16 mouse cellular contexts compared by ENCODE assay signal in genomic region chr11:46299901-46300300, GRCm38 (mm10).
"Had no signal": no experiment of that assay in that cellular context is flagged by ENCODE, and none has a peak within 500 bp of the region (broad histone marks: within the 10 kb centered on the region; RNA-seq: fewer than 3 reads in every experiment).

No protein-coding gene starts in this region.

- H3K27me3 ChIP-seq: intestine, embryonic 15.5 days; liver, embryonic 15.5 days had no signal

- H3K27ac ChIP-seq: limb, embryonic 10.5 days; liver, embryonic 15.5 days; stomach, postnatal 0 days had no signal

- H3K9ac ChIP-seq: intestine, embryonic 15.5 days; liver, embryonic 15.5 days had no signal

- H3K36me3 ChIP-seq: intestine, embryonic 15.5 days; limb, embryonic 10.5 days; liver, embryonic 15.5 days had no signal

- ATAC-seq: intestine, embryonic 15.5 days; lung, postnatal 0 days; midbrain, embryonic 16.5 days had no signal

- H3K4me3 ChIP-seq: intestine, embryonic 15.5 days; limb, embryonic 10.5 days; liver, embryonic 15.5 days; myocyte had no signal

- H3K9me3 ChIP-seq: intestine, embryonic 15.5 days; limb, embryonic 10.5 days; liver, embryonic 15.5 days had no signal

- DNase-seq: kidney, adult 8-10 months; kidney, postnatal 25 days; layer of hippocampus, adult 9-11 months; lung, adult 2 months; lung, postnatal 36 days; right cerebral cortex, postnatal 25 days; thymus, postnatal 14 days had no signal

- H3K4me2 ChIP-seq: intestine, embryonic 15.5 days; liver, embryonic 11.5 days; liver, embryonic 15.5 days; midbrain, embryonic 11.5 days had no signal
